In the genomic region with DNA sequence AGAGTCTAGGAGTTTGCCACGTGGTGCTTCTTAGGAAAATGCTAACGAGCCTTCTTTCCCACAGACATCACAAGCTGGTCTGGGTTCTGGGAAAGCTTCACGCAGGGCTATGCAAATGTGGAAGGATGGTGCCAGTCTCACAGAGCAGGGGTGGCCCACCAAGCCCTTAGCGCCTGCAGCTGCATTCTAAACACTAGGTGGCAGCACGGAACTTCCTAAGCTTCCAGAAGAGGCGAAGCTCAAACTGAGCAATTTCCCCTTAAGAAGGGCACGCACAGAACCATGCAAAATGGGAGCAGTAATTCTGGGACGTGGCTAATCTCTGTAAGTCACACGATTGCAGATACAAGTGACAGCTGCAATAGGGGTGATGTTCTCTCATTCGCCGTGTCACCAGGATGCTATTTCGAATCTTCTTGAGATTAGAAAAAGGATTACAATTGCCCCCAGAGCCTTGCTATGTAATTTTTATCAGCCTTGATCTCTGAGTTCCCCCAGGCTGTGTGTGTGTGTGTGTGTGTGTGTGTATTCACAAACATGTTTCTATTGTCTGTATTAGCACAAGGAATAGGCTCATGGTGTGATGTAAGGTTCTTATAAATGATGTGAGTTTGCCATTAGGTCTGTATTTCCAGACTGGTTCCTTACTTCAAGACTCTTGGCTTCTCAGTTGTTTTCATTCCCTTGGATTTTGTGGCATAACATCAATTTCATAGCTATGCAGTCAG, we compare ENCODE assay signal across 8 mouse cellular contexts.
DNase-seq lines count a peak whose midpoint lies in the region; ATAC-seq and TF ChIP-seq lines count a peak whose summit lies in the region.

No protein-coding gene starts in this region.

- H3K36me3 ChIP-seq in intestine, embryonic 14.5 days (ENCODE audit: control insufficient read depth, insufficient read depth, low read length) = no peaks in the 10 kb centered on the region
- H3K36me3 ChIP-seq in small intestine, adult 2 months (ENCODE audit: control insufficient read depth, insufficient read depth, low read length) = no peaks in the 10 kb centered on the region

- intact Hi-C loops in gastrocnemius, postnatal 14 days (cut with DNase I; ENCODE audit: low total_unique reads) = loop anchor here (5.0 kb wide), 1 partner anchor 184 kb away; no protein-coding TSS in a partner anchor

- peak; percentile 72; the same call in 1 of the 2 replicates for TF ChIP-seq CTCF in small intestine, adult 2 months (IDR thresholded peaks at IDR 0.05; ENCODE audit: extremely low read depth, insufficient read length, insufficient replicate concordance, low read depth, low read length)

- WGBS in intestine, embryonic 14.5 days = 9% methylated on average over 12 of the region's 12 CpGs
- 9% methylated on average over 12 of the region's 12 CpGs for WGBS in small intestine, adult 2 months

- no peak overlapping the region for H3K4me3 ChIP-seq in intestine, embryonic 14.5 days (ENCODE audit: low read depth, low read length)
- H3K4me3 ChIP-seq in small intestine, adult 2 months (ENCODE audit: low read depth, low read length) = no peak overlapping the region

- H3K4me2 ChIP-seq in intestine, embryonic 14.5 days (ENCODE audit: low read length) = no peak overlapping the region

- peaks cover 10% of the 10 kb centered on the region for H3K4me1 ChIP-seq in intestine, embryonic 14.5 days (replicated peaks; ENCODE audit: control insufficient read depth, insufficient read depth, low read length)
- H3K4me1 ChIP-seq in small intestine, adult 2 months (ENCODE audit: control insufficient read depth, insufficient read depth, insufficient read length, low read length) = no peaks in the 10 kb centered on the region

- no peak overlapping the region for H3K9ac ChIP-seq in intestine, embryonic 14.5 days (ENCODE audit: low read length)

- peak; percentile 84 for ATAC-seq in intestine, embryonic 14.5 days (replicated peaks; ENCODE audit: low FRiP score, low TSS enrichment, low read depth)
- peak; percentile 87 for ATAC-seq in megakaryocyte progenitor cell, adult 5-6 weeks (replicated peaks; ENCODE audit: poor library complexity)

- peak; percentile 40 for DNase-seq in ovary, adult 18-20 months (ENCODE audit: low spot score)
- DNase-seq in ovary, postnatal 10 days (ENCODE audit: low spot score) = no peak
- DNase-seq in embryo, embryonic 10 days (ENCODE audit: low spot score) = peak; percentile 94
- DNase-seq in gastrocnemius, postnatal 14 days = peak; percentile 67
- peak; percentile 84 for DNase-seq in intestine, embryonic 14.5 days (ENCODE audit: low spot score)
- peak; percentile 81 to 94 for DNase-seq in left cerebral cortex, adult 9 months (ENCODE audit: low spot score in 2 of 2)

- no peaks in the 10 kb centered on the region for H3K27me3 ChIP-seq in intestine, embryonic 14.5 days (replicated peaks; ENCODE audit: control insufficient read depth, insufficient read depth, low read length)
- H3K27me3 ChIP-seq in small intestine, adult 2 months (ENCODE audit: control insufficient read depth, insufficient read depth, low read length) = no peaks in the 10 kb centered on the region

- H3K27ac ChIP-seq in intestine, embryonic 14.5 days (ENCODE audit: low read depth) = no peak overlapping the region
- H3K27ac ChIP-seq in small intestine, adult 2 months (ENCODE audit: insufficient read depth, low read depth, low read length) = no peak overlapping the region

- TF ChIP-seq POLR2A in small intestine, adult 2 months (IDR thresholded peaks at IDR 0.05; ENCODE audit: low read depth, low read length) = no peak

- H3K9me3 ChIP-seq in intestine, embryonic 14.5 days (ENCODE audit: control insufficient read depth, low read length) = no peaks in the 10 kb centered on the region
